Mouse (Mus musculus): Measurements from ENCODE around the gene E330009J07Rik. TPM values are rescaled to one million over a fixed set of nuclear protein-coding genes. Genes with fewer than 3 reads are reported as not detected.
A peak's percentile ranks its signal among the peaks of the same experiment; 100 is the strongest.

E330009J07Rik gene
- polyA plus RNA-seq, 1 experiment from 2014 or later, result 9.3 TPM

- Histone ChIP-seq H3K27me3 (no peaks in the 10 kb centered on the region), H3K4me1 (peaks cover 9% of the 10 kb centered on the region; the same call in 1 of the 2 replicates), H3K9me3 (no peaks in the 10 kb centered on the region), H3K4me2 (replicated peaks) (no peak overlapping the region), H3K4me3 (no peak overlapping the region), H3K27ac (no peak overlapping the region), H3K36me3 (peaks cover 25% of the 10 kb centered on the region), H3K9ac (no peak overlapping the region)
- WGBS, result 72% methylated on average over 3 of the region's 3 CpGs
- no peak for ATAC-seq (ENCODE audit: low FRiP score, low read depth)
Observed at GRCm38 (mm10) chr6:40385682-40386081, 50.3 kb downstream of the E330009J07Rik start.

GRCm38 (mm10) chr6:40381908-40382307 lies 54.0 kb downstream of the E330009J07Rik start:
- WGBS, result 85% methylated on average over 4 of the region's 4 CpGs
- no peaks in the 10 kb centered on the region for H3K9me3 ChIP-seq
- H3K27ac ChIP-seq, result 0 out of 2 replicates have a peak overlapping the region, but pooled peaks have one; percentile 22
- H3K4me3 ChIP-seq, result no peak overlapping the region
- peaks cover 22% of the 10 kb centered on the region for H3K36me3 ChIP-seq
- no peaks in the 10 kb centered on the region for H3K27me3 ChIP-seq
- no peak overlapping the region for H3K4me2 ChIP-seq (replicated peaks)
- H3K9ac ChIP-seq, result no peak overlapping the region
- H3K4me1 ChIP-seq, result peaks cover 9% of the 10 kb centered on the region; the same call in 1 of the 2 replicates
- no peak for ATAC-seq (ENCODE audit: low FRiP score, low read depth)

- no peak overlapping the region for H3K27ac ChIP-seq
- H3K36me3 ChIP-seq, result peaks cover 13% of the 10 kb centered on the region
- WGBS, result 85% methylated on average over 3 of the region's 3 CpGs
- ATAC-seq (ENCODE audit: low FRiP score, low read depth), result no peak
- no peak overlapping the region for H3K4me3 ChIP-seq
- H3K9ac ChIP-seq, result no peak overlapping the region
- H3K27me3 ChIP-seq, result no peaks in the 10 kb centered on the region
- no peaks in the 10 kb centered on the region for H3K9me3 ChIP-seq
- no peak overlapping the region for H3K4me2 ChIP-seq (replicated peaks)
- peaks cover 9% of the 10 kb centered on the region; the same call in 1 of the 2 replicates for H3K4me1 ChIP-seq
Observed at GRCm38 (mm10) chr6:40380181-40380580, 55.8 kb downstream of the E330009J07Rik start.

GRCm38 (mm10) chr6:40371031-40371430 lies 64.9 kb downstream of the E330009J07Rik start:
- no peak overlapping the region for H3K4me2 ChIP-seq (replicated peaks)
- H3K9ac ChIP-seq, result no peak overlapping the region
- H3K9me3 ChIP-seq, result no peaks in the 10 kb centered on the region
- H3K4me1 ChIP-seq, result no peaks in the 10 kb centered on the region
- WGBS, result 94% methylated on average over 6 of the region's 6 CpGs
- no peak for ATAC-seq (ENCODE audit: low FRiP score, low read depth)
- H3K27me3 ChIP-seq, result no peaks in the 10 kb centered on the region
- H3K36me3 ChIP-seq, result peaks cover 20% of the 10 kb centered on the region
- no peak overlapping the region for H3K4me3 ChIP-seq
- no peak overlapping the region for H3K27ac ChIP-seq

- Histone ChIP-seq H3K27ac (no peak overlapping the region), H3K36me3 (peaks cover 24% of the 10 kb centered on the region), H3K9me3 (no peaks in the 10 kb centered on the region), H3K4me1 (no peaks in the 10 kb centered on the region), H3K9ac (no peak overlapping the region), H3K4me3 (no peak overlapping the region), H3K4me2 (replicated peaks) (no peak overlapping the region), H3K27me3 (no peaks in the 10 kb centered on the region)
- ATAC-seq (ENCODE audit: low FRiP score, low read depth), result no peak
- 95% methylated on average over 7 of the region's 7 CpGs for WGBS
Observed at GRCm38 (mm10) chr6:40353360-40353759, 82.6 kb downstream of the E330009J07Rik start.

Other genes with a start within 250 kb of the E330009J07Rik start
- gene Agk, start 111.0 kb downstream of the E330009J07Rik start, polyA plus RNA-seq (2015; fragmentation: Nextera tagmentation; extraction: Ambion mirVana), result 46.9 and 50.2 TPM in 2 replicates
- gene Wee2, start 3.0 kb upstream of the E330009J07Rik start, polyA plus RNA-seq (2015; fragmentation: Nextera tagmentation; extraction: Ambion mirVana), result not detected in 2 replicates
- 180 and 194 TPM in 2 replicates for gene Ssbp1, start 35.2 kb upstream of the E330009J07Rik start, polyA plus RNA-seq (2015; fragmentation: Nextera tagmentation; extraction: Ambion mirVana)
- not detected in 2 replicates for gene Tas2r137, start 55.1 kb upstream of the E330009J07Rik start, polyA plus RNA-seq (2015; fragmentation: Nextera tagmentation; extraction: Ambion mirVana)
- not detected in 2 replicates for gene Tas2r108, start 57.4 kb upstream of the E330009J07Rik start, polyA plus RNA-seq (2015; fragmentation: Nextera tagmentation; extraction: Ambion mirVana)
- not detected in 2 replicates for gene Prss37, start 83.4 kb upstream of the E330009J07Rik start, polyA plus RNA-seq (2015; fragmentation: Nextera tagmentation; extraction: Ambion mirVana)
- gene Olfr461, start 118.9 kb upstream of the E330009J07Rik start, polyA plus RNA-seq (2015; fragmentation: Nextera tagmentation; extraction: Ambion mirVana), result 0.03 and 0.04 TPM in 2 replicates
- not detected in 2 replicates for gene Olfr460, start 133.4 kb upstream of the E330009J07Rik start, polyA plus RNA-seq (2015; fragmentation: Nextera tagmentation; extraction: Ambion mirVana)
- 1.2 TPM in 2 replicates for gene Clec5a, start 149.7 kb upstream of the E330009J07Rik start, polyA plus RNA-seq (2015; fragmentation: Nextera tagmentation; extraction: Ambion mirVana)
- gene Tas2r138, start 177.2 kb upstream of the E330009J07Rik start, polyA plus RNA-seq (2015; fragmentation: Nextera tagmentation; extraction: Ambion mirVana), result not detected in 2 replicates
- 0.20 and 0.23 TPM in 2 replicates for gene Mgam, start 192.7 kb upstream of the E330009J07Rik start, polyA plus RNA-seq (2015; fragmentation: Nextera tagmentation; extraction: Ambion mirVana)

Measured in limb, embryonic 13.5 days (tissue).